Mouse (Mus musculus) brain, adult 2 months (tissue): ENCODE measurements at regions not wholly inside any gene's neighbourhood (a gene's known extent, or its start where the extent isn't known, plus 50 kb on each side); places are given as distances from the start of the nearest gene placed in this dataset.
"Not testable (repeated sequence)": the region's sequence is repeated elsewhere in the genome, so short reads cannot be mapped to it uniquely, and the experiment has no call there.

Experiments
- DNase-seq: peaks from one replicate; pipeline ENCODE4 v3.0.0; 2011; ENCODE audit warnings: low read depth, low spot score

DNA sequence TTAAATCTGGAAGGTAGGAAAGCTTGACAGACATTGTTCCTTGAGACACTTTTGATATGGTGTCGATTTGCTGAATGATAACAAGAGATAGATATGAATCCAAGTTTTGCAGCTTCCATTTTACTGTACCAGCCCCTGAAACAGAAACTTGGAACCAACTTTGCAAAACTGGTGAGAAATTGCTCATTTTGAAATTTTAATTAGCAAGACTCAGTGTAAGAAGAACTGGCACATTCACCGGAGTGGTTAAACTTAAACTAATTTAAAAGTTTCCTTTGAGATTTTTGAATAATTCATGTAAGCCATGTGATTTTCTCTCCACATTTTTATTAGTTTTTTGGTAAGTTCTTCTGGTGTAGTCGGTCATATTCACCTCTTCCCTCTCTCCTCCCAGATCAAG, 85.3 kb downstream of the Slitrk1 start:
- peak; percentile 30 for DNase-seq

DNA sequence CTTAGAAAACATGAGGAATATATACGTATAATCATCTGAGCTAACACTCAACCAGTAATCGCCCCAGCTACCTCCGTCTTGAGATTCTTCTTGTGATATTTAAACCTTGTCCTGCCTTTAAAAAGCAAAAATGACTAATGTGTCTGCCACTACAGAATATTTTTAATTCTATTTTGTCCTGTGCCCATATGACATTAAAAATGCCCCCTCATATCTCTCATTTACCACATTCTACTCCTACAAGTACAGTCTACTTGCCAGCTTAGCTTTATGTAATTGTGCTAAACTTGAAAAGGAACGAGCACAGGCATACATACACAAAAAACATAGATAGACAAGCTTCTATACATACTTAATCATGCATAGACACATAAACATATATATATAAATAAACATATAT, 92.4 kb downstream of the Slitrk1 start:
- peak; percentile 56 for DNase-seq

DNA sequence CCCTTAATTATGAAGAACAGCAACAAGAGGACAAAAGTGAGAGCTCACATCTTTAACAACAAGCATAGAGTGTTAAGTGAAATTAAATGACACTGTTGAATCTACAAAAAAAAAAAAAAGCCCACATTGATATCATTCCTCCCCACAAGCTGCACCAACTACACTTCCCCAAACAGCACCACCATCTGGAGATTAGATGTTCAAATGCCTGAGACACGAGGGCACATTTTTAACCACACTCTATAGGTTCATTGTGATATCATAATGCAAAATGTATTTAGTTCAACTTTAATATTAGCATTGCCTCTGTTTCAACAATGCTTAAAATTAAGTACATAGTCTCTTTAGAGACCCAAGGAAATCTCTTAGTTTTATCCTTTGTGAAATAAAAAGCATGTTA, 94.6 kb downstream of the Slitrk1 start:
- DNase-seq, result no peak

DNA sequence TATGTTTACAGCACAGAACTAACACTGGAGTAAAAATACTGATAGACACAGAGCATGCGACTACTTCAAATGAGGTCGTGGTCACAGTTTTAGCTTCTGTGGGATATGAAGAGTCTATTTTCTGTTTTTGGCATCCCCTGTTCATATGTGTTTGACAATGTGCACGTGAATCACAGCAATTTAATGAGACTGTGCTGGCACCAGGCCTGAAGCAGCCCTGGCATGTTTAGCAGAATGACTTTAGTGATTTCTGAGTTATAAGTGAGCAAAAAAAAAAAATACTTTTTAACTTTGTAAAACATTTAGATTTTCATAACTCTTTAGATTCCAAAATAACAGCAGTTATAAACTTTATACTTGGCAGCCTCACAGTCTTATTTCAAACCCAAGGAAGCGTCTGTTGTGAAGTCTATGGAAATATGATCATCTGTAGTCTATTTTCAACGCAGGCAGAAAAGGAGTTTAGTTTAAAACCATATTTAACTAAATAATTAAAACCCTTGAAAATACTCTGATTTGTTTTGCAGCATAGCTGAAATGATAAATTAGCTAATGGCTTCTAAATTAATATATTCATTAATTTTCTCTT, 108.5 kb downstream of the Slitrk1 start:
- peak; percentile 62 for DNase-seq

DNA sequence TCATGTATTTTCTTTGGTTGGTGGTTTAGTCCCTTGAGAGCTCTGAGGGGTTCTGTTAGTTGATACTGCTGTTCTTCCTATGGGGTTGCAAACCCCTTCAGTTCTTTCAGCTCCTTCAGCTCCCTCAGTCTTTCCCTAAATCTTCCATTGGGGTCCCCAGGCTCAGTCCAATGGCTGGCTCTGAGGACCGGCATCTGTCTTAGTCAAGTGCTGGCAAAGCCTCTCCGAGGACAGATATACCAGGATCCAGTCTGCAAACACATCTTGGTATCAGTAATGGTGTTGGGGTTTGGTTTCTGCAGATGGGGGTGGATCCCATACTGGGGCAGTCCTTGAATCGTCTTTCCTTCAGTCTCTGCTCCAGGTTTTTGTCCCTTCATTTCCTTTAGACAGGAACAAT, 115.1 kb downstream of the Slitrk1 start:
- no peak for DNase-seq

DNA sequence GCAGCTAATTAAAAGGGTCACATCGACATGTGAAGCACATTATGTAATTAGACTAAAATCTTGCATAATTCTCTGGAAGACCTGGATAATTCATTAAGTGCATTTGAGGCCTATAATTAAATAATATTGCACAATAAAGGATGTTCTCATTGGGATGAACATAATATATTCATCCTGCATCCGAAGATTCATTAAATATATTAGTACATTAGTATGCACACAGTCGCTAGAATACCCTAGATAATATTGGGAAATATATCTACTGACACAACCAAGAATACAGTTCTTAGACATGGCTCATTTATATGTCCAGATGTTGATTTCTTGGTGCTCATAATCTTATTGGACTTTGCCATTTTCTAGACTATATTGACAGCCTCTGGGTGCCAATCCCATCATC, 121.5 kb downstream of the Slitrk1 start:
- no peak for DNase-seq

DNA sequence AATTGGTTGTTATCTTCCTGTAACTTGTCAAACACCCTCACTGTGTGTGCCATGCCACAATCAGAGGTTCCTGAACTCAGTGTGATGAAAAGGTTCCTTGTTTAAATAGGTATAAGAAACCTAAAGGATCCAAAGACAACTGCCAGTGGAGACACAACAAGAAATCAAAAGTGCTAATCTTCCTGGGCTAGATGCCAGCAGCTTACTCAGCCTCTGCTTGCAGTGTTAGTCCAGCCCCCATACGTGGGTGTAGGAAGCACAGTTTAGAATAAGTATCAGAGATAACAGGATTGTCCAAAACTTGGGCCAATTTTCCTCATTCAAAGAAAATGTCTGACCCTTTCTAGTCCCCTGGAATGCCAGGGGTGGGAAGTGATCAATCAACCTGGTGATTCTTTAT, 122.7 kb downstream of the Slitrk1 start:
- DNase-seq, result peak; percentile 92

DNA sequence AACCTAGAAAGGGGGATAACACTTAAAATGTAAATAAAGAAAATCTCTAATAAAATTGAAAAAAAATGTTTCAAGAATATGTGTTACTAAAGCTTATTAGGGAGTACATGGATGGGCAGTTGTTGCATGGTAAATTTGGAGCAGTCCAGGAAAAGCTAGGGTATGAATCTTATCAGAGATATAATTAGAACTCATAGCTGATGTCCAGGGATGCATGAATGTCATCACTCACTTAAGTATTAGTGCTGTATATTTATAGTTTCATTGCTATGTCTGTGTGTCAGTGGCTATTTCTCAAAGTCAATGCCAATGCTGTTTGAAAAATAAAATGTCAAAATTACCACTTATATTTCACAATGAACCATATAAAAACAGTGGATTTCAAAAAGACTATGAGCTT, 165.2 kb downstream of the Slitrk1 start:
- no peak for DNase-seq

DNA sequence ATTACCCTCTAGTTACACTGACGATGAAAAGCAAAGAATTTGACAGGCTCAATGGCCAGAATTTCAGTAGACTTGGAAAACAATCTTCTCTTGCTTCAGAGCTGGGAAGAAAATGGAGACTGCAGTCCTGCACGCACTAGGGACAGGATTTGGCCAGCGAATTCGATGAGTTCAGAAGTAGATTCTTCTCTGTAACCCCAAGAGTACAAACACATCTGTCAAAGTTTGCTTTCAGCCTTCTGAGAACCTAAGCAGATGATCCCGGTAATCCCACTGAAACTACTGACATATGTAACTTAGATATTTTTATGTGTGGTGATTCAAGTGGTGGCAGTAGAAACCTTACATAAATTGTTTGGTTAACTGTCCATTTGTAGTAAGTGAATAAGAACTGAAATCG, 202.1 kb downstream of the Slitrk1 start:
- no peak for DNase-seq

DNA sequence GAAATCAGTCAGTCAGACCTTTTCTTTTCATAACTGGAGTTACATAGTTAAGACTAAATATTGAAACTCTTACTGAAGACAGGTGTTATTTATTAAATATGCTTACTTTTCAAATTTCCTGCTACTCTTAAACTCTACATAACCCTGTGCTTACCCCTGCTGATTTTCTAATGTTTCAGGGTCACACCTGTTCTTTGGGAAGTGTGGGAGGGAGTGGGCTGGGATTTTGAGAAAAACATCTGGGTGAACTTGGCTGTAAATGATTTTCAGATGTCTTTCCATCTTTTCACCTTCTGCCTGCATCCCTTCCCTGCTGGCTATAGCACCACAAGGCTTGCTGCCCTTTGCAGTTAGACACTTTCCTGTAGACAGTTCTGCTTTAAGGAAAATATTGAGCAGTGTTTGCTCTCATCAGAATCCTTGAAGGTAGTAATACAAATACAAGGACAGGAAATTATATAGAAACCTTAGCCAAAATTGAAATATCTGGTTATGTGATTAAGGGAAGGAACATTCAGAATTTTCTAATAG, 204.8 kb downstream of the Slitrk1 start:
- no peak for DNase-seq

DNA sequence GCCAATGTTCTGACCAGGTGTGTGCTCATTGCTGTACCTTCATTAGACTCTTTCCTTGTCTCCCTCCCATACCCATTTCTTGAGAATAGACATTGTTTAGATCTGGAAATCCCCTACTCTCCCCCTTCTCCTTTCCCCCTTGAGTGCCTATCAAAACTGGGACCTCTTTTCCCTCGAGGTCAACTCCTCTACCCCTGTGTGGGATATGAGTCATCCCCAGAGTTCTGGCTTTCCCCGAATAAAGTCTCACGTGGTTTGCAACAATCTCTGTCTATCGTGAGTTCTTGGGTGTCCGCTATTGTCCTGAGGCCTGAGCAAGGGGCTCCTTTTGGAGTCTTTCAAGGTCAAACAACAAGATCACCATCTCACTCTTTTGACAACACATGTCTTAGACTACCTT, 209.3 kb downstream of the Slitrk1 start:
- DNase-seq, result not testable (repeated sequence)

DNA sequence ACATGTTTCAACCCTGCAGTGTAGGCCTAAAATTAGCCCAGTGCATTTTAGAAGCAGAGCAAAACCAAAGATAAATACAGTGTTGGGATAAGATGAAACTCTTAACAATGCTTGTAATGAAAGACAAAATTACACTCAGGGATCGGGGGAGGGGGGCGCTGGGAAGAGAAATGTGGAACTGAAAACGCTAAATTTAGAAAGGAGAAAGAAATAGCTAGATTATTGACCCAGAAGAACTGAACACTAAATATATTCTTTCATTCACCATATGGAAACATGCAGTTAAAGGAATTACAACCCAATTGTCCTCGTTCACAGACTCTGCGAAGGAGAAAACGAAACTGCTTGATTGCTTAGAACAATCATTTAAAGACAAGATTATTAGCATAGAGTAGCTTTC, 249.1 kb downstream of the Slitrk1 start:
- peak; percentile 24 for DNase-seq

DNA sequence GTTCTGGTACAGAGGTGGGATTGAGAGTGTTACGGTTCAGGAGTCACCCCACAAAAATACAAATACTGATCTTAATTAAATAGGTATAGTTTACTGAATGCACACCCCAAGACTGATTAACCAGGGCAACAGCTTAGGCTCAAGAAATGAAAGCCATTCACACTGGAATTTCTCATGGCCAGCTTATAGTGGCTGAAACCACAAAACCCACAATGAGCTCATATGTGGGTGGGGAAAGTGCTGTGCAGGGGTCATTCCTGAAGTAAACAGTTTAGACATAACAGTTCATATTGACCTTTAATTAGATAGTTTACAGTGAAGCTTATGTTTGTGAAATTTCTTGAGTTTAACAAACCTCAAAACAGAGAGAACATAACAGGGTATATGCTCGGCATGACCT, 275.7 kb downstream of the Slitrk1 start:
- no peak for DNase-seq

DNA sequence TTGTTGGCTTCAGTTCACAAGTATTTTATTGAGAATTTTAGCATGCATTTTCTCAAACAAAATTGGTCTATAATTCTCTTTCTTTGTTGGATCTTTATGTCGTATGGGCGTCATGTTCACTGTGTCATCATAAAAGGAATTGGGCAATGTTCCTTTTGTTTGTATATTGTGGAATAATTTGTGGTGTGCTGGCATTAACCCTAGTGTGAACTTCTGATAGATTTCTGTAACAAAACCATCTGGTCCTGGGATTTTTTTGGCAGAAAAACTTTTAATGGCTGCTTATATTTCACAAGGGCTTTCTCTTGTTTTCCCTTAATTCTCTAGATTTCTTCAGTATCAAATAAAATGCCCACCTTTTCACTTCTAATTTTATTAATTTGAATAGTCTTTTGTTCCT, 278.7 kb downstream of the Slitrk1 start:
- no peak for DNase-seq

DNA sequence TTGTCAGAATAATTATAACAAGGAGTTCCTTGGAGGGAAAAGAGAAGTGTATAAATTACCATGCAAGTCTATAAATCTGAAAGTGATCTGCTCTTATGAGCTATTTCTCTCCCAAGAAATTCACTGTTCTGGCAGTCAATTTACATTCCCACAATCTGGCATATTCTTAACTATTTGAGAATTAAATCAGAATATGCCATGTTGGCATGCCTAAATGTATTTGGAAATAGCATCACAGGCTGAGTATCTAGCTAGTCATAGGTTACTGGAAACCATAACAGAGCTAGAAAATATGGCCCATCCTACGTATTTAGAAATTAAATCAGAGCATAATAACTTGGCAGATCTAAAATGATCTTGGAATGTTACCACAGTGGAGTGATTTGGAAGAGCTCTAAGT, 303.9 kb downstream of the Slitrk1 start:
- DNase-seq, result peak; percentile 45
